Mouse (Mus musculus) C2C12 (cell line): ENCODE data around the gene Zfp90. TPM values are rescaled to one million over a fixed set of nuclear protein-coding genes. Genes with fewer than 3 reads are reported as not detected.
"Not testable (repeated sequence)": the region's sequence is repeated elsewhere in the genome, so short reads cannot be mapped to it uniquely, and the experiment has no call there.

Source experiments
- H3K27me3 ChIP-seq: one replicate; pipeline ENCODE4 v1.6.1; 2011; ENCODE audit not compliant: control insufficient read depth, insufficient read depth, insufficient read length
- H3K36me3 ChIP-seq: one replicate; pipeline ENCODE4 v1.6.1; 2011; ENCODE audit not compliant: control insufficient read depth, insufficient read depth
- H3K4me3 ChIP-seq: one replicate; pipeline ENCODE4 v1.5.1; 2011; ENCODE audit warnings: mild to moderate bottlenecking, control low read depth; ENCODE audit not compliant: poor library complexity, insufficient read depth, severe bottlenecking
- H3K79me2 ChIP-seq: one replicate; pipeline ENCODE4 v1.6.1; 2011; ENCODE audit not compliant: control insufficient read depth, insufficient read depth
- H3K79me3 ChIP-seq: one replicate; pipeline ENCODE4 v1.6.1; 2011; ENCODE audit warnings: low read depth, control low read depth
- H3ac ChIP-seq: one replicate; pipeline ENCODE3; 2011; ENCODE audit warnings: low read depth; ENCODE audit not compliant: control insufficient read depth, insufficient read length
- CEBPB ChIP-seq: IDR thresholded peaks from one replicate; pipeline ENCODE4 v1.6.1; 2011; ENCODE audit warnings: low read depth, mild to moderate bottlenecking, control low read depth, moderate library complexity
- CTCF ChIP-seq: IDR thresholded peaks from one replicate; pipeline ENCODE4 v1.5.1; 2011; ENCODE audit not compliant: control insufficient read depth, insufficient read depth, insufficient read length
- FOSL1 ChIP-seq: IDR thresholded peaks from one replicate; pipeline ENCODE4 v1.8.0; 2011; ENCODE audit warnings: mild to moderate bottlenecking, low read length; ENCODE audit not compliant: poor library complexity, insufficient read depth, severe bottlenecking
- MAX ChIP-seq: IDR thresholded peaks from one replicate; pipeline ENCODE4 v1.6.1; 2011; ENCODE audit warnings: mild to moderate bottlenecking, control low read depth
- MYOD1 ChIP-seq: IDR thresholded peaks from one replicate; pipeline ENCODE4 v1.6.1; 2011; ENCODE audit warnings: low read depth; ENCODE audit not compliant: control insufficient read depth, insufficient read length
- MYOG ChIP-seq: IDR thresholded peaks from one replicate; pipeline ENCODE4 v1.6.1; 2011; ENCODE audit not compliant: control insufficient read depth, insufficient read length; ENCODE audit errors: extremely low read depth
- USF1 ChIP-seq: IDR thresholded peaks from one replicate; pipeline ENCODE4 v1.6.1; 2011; ENCODE audit warnings: low read depth, mild to moderate bottlenecking, control low read depth, moderate library complexity
- polyA plus RNA-seq: library from polyadenylated mRNA; unstranded; fragments of >200 nt; fragmentation: generic; extraction: Trizol; gene quantifications from one replicate; pipeline ENCODE4 v1.2.1, GENCODE M21; 2012; ENCODE audit warnings: missing spikeins

Gene Zfp90
- polyA plus RNA-seq, 1 experiment = 3.8 TPM

DNA sequence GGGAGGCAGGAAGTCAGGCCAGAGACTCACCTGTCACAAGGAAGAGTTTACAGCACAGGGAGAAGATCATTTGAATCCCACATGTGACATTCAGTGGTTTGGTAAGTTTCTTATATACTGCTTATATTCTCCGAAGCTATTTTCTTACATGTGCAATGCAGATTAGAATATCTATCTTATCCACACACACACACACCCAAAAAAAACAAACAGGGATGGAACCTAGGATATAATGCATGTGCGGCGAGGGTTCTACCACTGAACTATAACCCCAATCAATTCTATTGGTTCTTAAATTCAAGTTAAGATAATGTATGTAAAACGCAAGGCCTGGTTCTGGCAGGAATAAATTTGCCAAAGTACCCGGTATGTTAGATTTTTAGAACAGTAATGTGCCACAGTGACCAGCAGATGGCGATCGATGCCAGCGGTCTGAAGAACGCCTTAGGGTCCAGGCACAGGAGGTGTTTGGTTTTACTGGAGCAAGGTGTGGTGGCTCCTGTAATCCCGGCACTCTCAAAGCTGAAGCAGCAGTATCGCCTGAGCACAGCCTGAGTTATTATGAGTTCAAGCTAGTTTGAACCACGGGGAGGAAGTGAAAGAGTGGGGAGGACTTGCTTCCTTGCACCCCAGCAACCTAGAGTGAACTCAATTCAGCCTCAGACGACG lies 3.2 kb upstream of the Zfp90 start:
- Histone ChIP-seq H3K79me3 (peaks cover 5% of the 10 kb centered on the region), H3K79me2 (peaks cover 13% of the 10 kb centered on the region), H3ac (no peak overlapping the region), H3K4me3 (no peak overlapping the region), H3K27me3 (no peaks in the 10 kb centered on the region), H3K36me3 (no peaks in the 10 kb centered on the region)
- TF ChIP-seq CTCF (peak; percentile 52), MYOG (no peak), MYOD1 (no peak)

DNA sequence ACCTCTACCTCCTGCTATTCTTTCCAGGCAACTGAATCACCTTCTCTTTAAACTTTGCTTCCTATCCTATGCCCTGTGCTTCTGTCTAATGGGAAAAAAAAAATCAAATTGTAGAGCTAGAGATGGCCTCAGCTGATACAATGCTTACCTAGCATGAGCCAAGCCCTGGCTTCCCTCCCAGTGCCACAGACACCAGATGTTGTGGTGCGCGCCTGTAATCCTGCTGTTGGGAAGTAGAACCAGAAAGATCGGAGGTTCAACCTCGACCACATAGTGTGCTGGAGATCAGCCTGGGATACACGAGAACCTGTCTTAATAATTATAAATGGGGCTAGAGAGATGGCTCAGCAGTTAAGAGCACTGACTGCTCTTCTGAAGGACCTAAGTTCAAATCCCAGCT lies 2.6 kb downstream of the Zfp90 start:
- Histone ChIP-seq H3K79me3 (peaks cover 5% of the 10 kb centered on the region), H3K4me3 (no peak overlapping the region), H3ac (no peak overlapping the region), H3K79me2 (peaks cover 27% of the 10 kb centered on the region), H3K36me3 (peaks cover 38% of the 10 kb centered on the region), H3K27me3 (no peaks in the 10 kb centered on the region)
- TF ChIP-seq MYOD1 (no peak), MAX (no peak), CTCF (no peak), USF1 (no peak), MYOG (no peak), FOSL1 (no peak), CEBPB (no peak)

DNA sequence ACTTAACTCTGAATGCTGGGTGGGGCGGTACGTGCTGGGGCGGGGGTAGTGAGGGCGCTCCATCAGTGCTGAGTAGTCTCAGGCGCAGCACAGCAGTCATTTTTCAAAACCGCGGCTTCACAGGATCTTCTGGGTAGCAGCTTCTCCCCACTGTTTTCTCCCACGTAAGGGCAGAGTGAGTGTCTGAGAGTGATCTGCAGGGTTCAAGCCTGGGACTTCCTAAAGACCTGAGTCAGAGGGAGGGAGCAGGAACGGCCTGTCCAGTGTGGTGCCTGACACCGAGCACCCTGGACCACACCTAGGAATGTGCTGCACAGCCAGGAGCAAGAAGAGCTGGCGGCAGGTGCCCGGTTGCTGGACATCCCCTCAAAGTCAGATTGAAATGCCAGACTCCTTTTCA lies 16.0 kb downstream of the Zfp90 start:
- Histone ChIP-seq H3K36me3 (peaks cover 9% of the 10 kb centered on the region), H3ac (no peak overlapping the region), H3K79me2 (no peaks in the 10 kb centered on the region), H3K79me3 (no peaks in the 10 kb centered on the region), H3K27me3 (no peaks in the 10 kb centered on the region), H3K4me3 (no peak overlapping the region)
- TF ChIP-seq CEBPB (no peak), USF1 (no peak), CTCF (no peak), FOSL1 (no peak), MYOD1 (no peak), MAX (no peak), MYOG (no peak)

DNA sequence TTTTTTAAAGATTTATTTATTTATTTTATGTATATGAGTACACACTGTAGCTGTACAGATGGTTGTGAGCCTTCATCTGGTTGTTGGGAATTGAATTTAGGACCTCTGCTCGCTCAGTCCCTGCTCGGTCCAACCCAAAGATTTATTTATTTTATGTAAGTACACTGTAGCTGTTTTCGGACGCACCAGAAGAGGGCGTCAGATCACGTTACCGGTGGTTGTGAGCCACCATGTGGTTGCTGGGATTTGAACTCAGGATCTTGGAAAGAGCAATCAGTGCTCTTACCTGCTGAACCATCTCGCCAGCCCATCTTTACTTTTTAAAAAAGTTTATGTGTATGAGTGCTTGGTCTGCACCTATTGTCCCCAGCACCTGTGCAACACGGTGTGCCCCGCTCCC lies 16.8 kb downstream of the Zfp90 start:
- H3K79me2 ChIP-seq, H3K79me3 ChIP-seq, H3ac ChIP-seq, H3K27me3 ChIP-seq, H3K4me3 ChIP-seq, H3K36me3 ChIP-seq: not testable (repeated sequence)

DNA sequence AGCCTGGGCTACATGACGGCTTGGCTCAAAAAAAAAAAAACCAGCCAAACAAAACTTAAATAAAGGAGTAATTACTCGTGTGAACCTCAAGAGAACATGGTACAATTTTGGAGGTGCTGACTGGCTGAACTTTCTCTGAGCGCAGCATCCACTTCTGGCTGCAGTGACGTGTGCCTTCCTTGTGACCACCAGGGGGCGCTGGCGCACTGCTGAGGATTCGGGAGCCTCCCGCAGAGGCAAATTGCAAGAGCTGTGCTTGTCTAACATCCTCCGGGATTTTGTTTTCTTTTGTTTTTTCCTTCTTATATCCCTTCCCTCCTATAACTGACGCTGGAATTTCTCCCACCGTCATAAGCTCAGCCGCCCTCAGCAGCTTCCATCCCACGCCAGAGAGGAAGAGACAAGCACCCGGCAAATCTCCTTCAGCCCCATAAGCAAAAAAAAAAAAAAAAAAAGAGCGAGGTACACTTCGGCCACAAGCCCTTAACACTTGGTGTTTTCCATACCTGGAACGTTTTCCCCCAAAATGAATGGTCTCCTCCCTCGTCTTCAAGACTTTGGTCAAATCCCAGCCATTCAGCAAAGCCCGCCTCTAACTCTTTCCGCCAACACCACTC lies 17.9 kb downstream of the Zfp90 start:
- TF ChIP-seq CTCF (peak; percentile 95), MYOG (no peak)
- Histone ChIP-seq H3ac (no peak overlapping the region), H3K79me3 (no peaks in the 10 kb centered on the region), H3K79me2 (no peaks in the 10 kb centered on the region), H3K27me3 (no peaks in the 10 kb centered on the region), H3K36me3 (no peaks in the 10 kb centered on the region), H3K4me3 (no peak overlapping the region)

DNA sequence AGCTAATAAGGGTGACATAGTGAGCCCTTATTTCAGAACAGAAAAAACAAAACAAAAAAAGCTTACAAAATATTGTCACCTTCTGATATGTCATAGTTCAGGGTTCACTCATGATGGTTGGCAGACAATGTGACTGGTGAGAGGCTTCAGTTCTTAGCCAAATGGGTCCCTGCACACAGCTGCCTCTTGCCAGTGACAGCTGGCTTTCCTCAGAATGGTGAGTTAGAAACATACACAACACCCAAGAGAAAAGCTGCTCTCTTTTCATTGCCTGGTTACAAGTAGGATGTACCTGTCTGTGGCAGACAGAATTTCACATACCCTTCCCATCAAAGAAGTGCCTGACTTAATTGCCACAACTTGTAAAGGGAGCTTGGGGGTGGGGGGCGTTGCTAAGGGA lies 18.5 kb downstream of the Zfp90 start:
- no peak for TF ChIP-seq FOSL1
- no peak for TF ChIP-seq MYOD1
- TF ChIP-seq MAX = no peak
- TF ChIP-seq USF1 = no peak
- no peak for TF ChIP-seq CEBPB
- no peak for TF ChIP-seq CTCF
- TF ChIP-seq MYOG = no peak
- H3K79me3 ChIP-seq = no peaks in the 10 kb centered on the region
- H3K79me2 ChIP-seq = no peaks in the 10 kb centered on the region
- H3K4me3 ChIP-seq = no peak overlapping the region
- H3ac ChIP-seq = no peak overlapping the region
- no peaks in the 10 kb centered on the region for H3K27me3 ChIP-seq
- no peaks in the 10 kb centered on the region for H3K36me3 ChIP-seq
